Mouse (Mus musculus) thymus, postnatal 14 days (tissue): ENCODE measurements around the gene Mt4.
A peak's percentile ranks its signal among the peaks of the same experiment; 100 is the strongest.
"Not testable (repeated sequence)": the region's sequence is repeated elsewhere in the genome, so short reads cannot be mapped to it uniquely, and the experiment has no call there.

Experiments used
- DNase-seq: peaks from one replicate; pipeline ENCODE4 v3.0.0; 2021

Mt4 gene

GRCm38 (mm10) chr8:94135556-94135955 lies 1.4 kb upstream of the Mt4 start:
- DNase-seq = no peak

- no peak for DNase-seq
These were observed 805 bp upstream of the Mt4 start for GRCm38 (mm10) chr8:94136192-94136591.

GRCm38 (mm10) chr8:94140266-94140795 lies 3.3 kb downstream of the Mt4 start:
- no peak for DNase-seq

- no peak for DNase-seq
These were observed 11.2 kb downstream of the Mt4 start for GRCm38 (mm10) chr8:94148236-94148635.

- DNase-seq = no peak
These were observed 13.9 kb downstream of the Mt4 start for GRCm38 (mm10) chr8:94150925-94151324.

GRCm38 (mm10) chr8:94152513-94153300 lies 15.7 kb downstream of the Mt4 start, which contains the start of gene Mt3:
TSS of gene Mt3 (plus strand) at chr8:94152607.
- peak; percentile 35 for DNase-seq

- no peak for DNase-seq
These were observed 16.5 kb downstream of the Mt4 start for GRCm38 (mm10) chr8:94153451-94153850.

GRCm38 (mm10) chr8:94154537-94154936 lies 17.5 kb downstream of the Mt4 start:
- DNase-seq = no peak

- no peak for DNase-seq
These were observed 19.1 kb downstream of the Mt4 start for GRCm38 (mm10) chr8:94156092-94156491.

GRCm38 (mm10) chr8:94165772-94166171 lies 28.8 kb downstream of the Mt4 start:
- DNase-seq = not testable (repeated sequence)

- DNase-seq = peak; percentile 82
These were observed 30.2 kb downstream of the Mt4 start for GRCm38 (mm10) chr8:94167244-94167643.

- DNase-seq = no peak
These were observed 32.5 kb downstream of the Mt4 start for GRCm38 (mm10) chr8:94169547-94169946.

- DNase-seq = no peak
These were observed 34.3 kb downstream of the Mt4 start for GRCm38 (mm10) chr8:94171321-94171755.

- DNase-seq = no peak
These were observed 35.2 kb downstream of the Mt4 start, which contains the start of gene Mt2 for GRCm38 (mm10) chr8:94172075-94172808. TSS of gene Mt2 (plus strand) at chr8:94172664.

- peak; percentile 61 for DNase-seq
These were observed 36.1 kb downstream of the Mt4 start for GRCm38 (mm10) chr8:94172809-94173732.

- no peak for DNase-seq
These were observed 36.9 kb downstream of the Mt4 start for GRCm38 (mm10) chr8:94173848-94174403.

- no peak for DNase-seq
These were observed 37.7 kb downstream of the Mt4 start for GRCm38 (mm10) chr8:94174619-94175213.

GRCm38 (mm10) chr8:94177716-94178390 lies 40.9 kb downstream of the Mt4 start:
- no peak for DNase-seq

GRCm38 (mm10) chr8:94178857-94179712 lies 42.1 kb downstream of the Mt4 start, which contains the start of gene Mt1:
TSS of gene Mt1 (plus strand) at chr8:94179082.
- no peak for DNase-seq
